Mouse (Mus musculus) G1E (cell line): ENCODE results near the gene Magi2. TPM values are rescaled to one million over a fixed set of nuclear protein-coding genes. Genes with fewer than 3 reads are reported as not detected.

Source experiments
- ATAC-seq: 2 replicates; pipeline ENCODE4 v1.8.0; 2016; ENCODE audit warnings: mild to moderate bottlenecking; ENCODE audit not compliant: insufficient number of reproducible peaks, poor library complexity, low FRiP score, severe bottlenecking; ENCODE audit errors: extremely low read depth
- DNase-seq: peaks from one replicate; pipeline ENCODE4 v3.0.0; 2012; ENCODE audit warnings: low spot score
- H3K27me3 ChIP-seq: 2 replicates; pipeline ENCODE4 v1.6.1; 2012; ENCODE audit warnings: mild to moderate bottlenecking, low read length, inconsistent platforms; ENCODE audit not compliant: insufficient read depth
- H3K36me3 ChIP-seq: replicated peaks from 2 replicates; pipeline ENCODE3; 2012; ENCODE audit warnings: mild to moderate bottlenecking, inconsistent platforms
- H3K4me1 ChIP-seq: 2 replicates; pipeline ENCODE4 v1.6.1; 2012; ENCODE audit warnings: low read depth, low read length, inconsistent platforms, mixed read lengths; ENCODE audit not compliant: insufficient read depth
- H3K4me3 ChIP-seq: 2 replicates; pipeline ENCODE4 v1.5.1; 2012; ENCODE audit warnings: low read depth, mild to moderate bottlenecking, inconsistent platforms, low read length, moderate library complexity, mixed read lengths
- H3K9me3 ChIP-seq: replicated peaks from 2 replicates; pipeline ENCODE4 v1.6.1; 2012; ENCODE audit warnings: inconsistent platforms
- CTCF ChIP-seq: IDR thresholded peaks from 2 replicates; pipeline ENCODE4 v1.5.1; 2012; ENCODE audit warnings: low read depth, low read length, inconsistent platforms, mixed read lengths
- GATA1 ChIP-seq: IDR thresholded peaks from 2 replicates; pipeline ENCODE4 v1.6.1; 2012; ENCODE audit warnings: borderline replicate concordance, low read length, inconsistent platforms, mixed read lengths
- GATA2 ChIP-seq: IDR thresholded peaks from 2 replicates; pipeline ENCODE4 v1.6.1; 2012; ENCODE audit warnings: low read depth, low read length, inconsistent platforms, borderline replicate concordance
- POLR2AphosphoS5 ChIP-seq: IDR thresholded peaks from 2 replicates; pipeline ENCODE4 v1.6.1; 2012; ENCODE audit warnings: low read depth, low read length, inconsistent platforms; ENCODE audit not compliant: insufficient replicate concordance
- TAL1 ChIP-seq: conservative IDR thresholded peaks from 2 replicates; pipeline ENCODE4 v1.6.1; 2012; ENCODE audit warnings: low read depth, low read length, inconsistent platforms, mixed read lengths
- polyA plus RNA-seq: library from polyadenylated mRNA; stranded (reverse); fragments of >175 nt; gene quantifications from 2 replicates; pipeline ENCODE4 v1.2.3, GENCODE M21; 2012
- total RNA-seq, 2 experiments: library from RNA; stranded (forward) in 1 of 2; stranded (reverse) in 1 of 2; fragments of 200-1000 nt in 1 of 2; fragments of >200 nt in 1 of 2; fragmentation: Nextera tagmentation in 1 of 2; gene quantifications; 2 replicates each; pipeline ENCODE4 v1.2.3; 2014 to 2017

Gene Magi2
- total and polyA plus RNA-seq, 3 experiments, result 0.69 to 1.3 (median 1.1) TPM

- Histone ChIP-seq H3K4me1 (no peaks in the 10 kb centered on the region), H3K9me3 (no peaks in the 10 kb centered on the region), H3K27me3 (0 out of 2 replicates have a peak, but pooled peaks cover 7% of the 10 kb centered on the region), H3K4me3 (no peak overlapping the region), H3K36me3 (no peaks in the 10 kb centered on the region)
- TF ChIP-seq POLR2AphosphoS5 (no peak), TAL1 (no peak), CTCF (no peak), GATA2 (no peak), GATA1 (no peak)
- ATAC-seq, result no peak
- DNase-seq, result no peak
Observed at GRCm38 (mm10) chr5:20603756-20604469, 1377.1 kb downstream of the Magi2 start.

- no peak overlapping the region for H3K4me3 ChIP-seq
- peaks cover 11% of the 10 kb centered on the region; the same call in 1 of the 2 replicates for H3K27me3 ChIP-seq
- no peak for ATAC-seq
- no peaks in the 10 kb centered on the region for H3K36me3 ChIP-seq
- no peaks in the 10 kb centered on the region for H3K4me1 ChIP-seq
- DNase-seq, result no peak
- no peaks in the 10 kb centered on the region for H3K9me3 ChIP-seq
- TF ChIP-seq CTCF, result no peak
Observed at GRCm38 (mm10) chr5:20606497-20606896, 1379.7 kb downstream of the Magi2 start.

- Histone ChIP-seq H3K4me1 (no peaks in the 10 kb centered on the region), H3K36me3 (no peaks in the 10 kb centered on the region), H3K27me3 (peaks cover 11% of the 10 kb centered on the region; the same call in 1 of the 2 replicates), H3K9me3 (no peaks in the 10 kb centered on the region), H3K4me3 (no peak overlapping the region)
- TF ChIP-seq GATA1 (no peak), GATA2 (no peak), TAL1 (no peak), CTCF (no peak), POLR2AphosphoS5 (no peak)
- no peak for ATAC-seq
- no peak for DNase-seq
Observed at GRCm38 (mm10) chr5:20607503-20607902, 1380.7 kb downstream of the Magi2 start.

GRCm38 (mm10) chr5:20609206-20609935 is 1382.5 kb downstream of the Magi2 start:
- Histone ChIP-seq H3K4me3 (no peak overlapping the region), H3K27me3 (peaks cover 4% of the 10 kb centered on the region; the same call in 1 of the 2 replicates), H3K9me3 (no peaks in the 10 kb centered on the region), H3K36me3 (no peaks in the 10 kb centered on the region), H3K4me1 (no peaks in the 10 kb centered on the region)
- DNase-seq (no peak), ATAC-seq (no peak)
- no peak for TF ChIP-seq TAL1
- no peak for TF ChIP-seq GATA1
- no peak for TF ChIP-seq POLR2AphosphoS5
- TF ChIP-seq CTCF, result no peak
- TF ChIP-seq GATA2, result no peak

- no peak for ATAC-seq
- H3K36me3 ChIP-seq, result no peaks in the 10 kb centered on the region
- TF ChIP-seq CTCF, result no peak
- TF ChIP-seq TAL1, result no peak
- no peak for TF ChIP-seq POLR2AphosphoS5
- no peak for TF ChIP-seq GATA2
- no peak for TF ChIP-seq GATA1
Observed at GRCm38 (mm10) chr5:20610640-20611039, 1383.8 kb downstream of the Magi2 start.

GRCm38 (mm10) chr5:20612616-20613015 is 1385.8 kb downstream of the Magi2 start:
- no peaks in the 10 kb centered on the region for H3K4me1 ChIP-seq
- DNase-seq (no peak), ATAC-seq (no peak)
- H3K27me3 ChIP-seq, result peaks cover 6% of the 10 kb centered on the region; the same call in 1 of the 2 replicates
- no peaks in the 10 kb centered on the region for H3K36me3 ChIP-seq
- no peaks in the 10 kb centered on the region for H3K9me3 ChIP-seq
- no peak for TF ChIP-seq GATA1
- no peak for TF ChIP-seq POLR2AphosphoS5
- TF ChIP-seq TAL1, result no peak
- no peak for TF ChIP-seq GATA2
- no peak overlapping the region for H3K4me3 ChIP-seq

More at GRCm38 (mm10) chr5:20610640-20611039, 1383.8 kb downstream of the Magi2 start:
- no peak for DNase-seq
- peaks cover 4% of the 10 kb centered on the region; the same call in 1 of the 2 replicates for H3K27me3 ChIP-seq
- no peak overlapping the region for H3K4me3 ChIP-seq
- no peaks in the 10 kb centered on the region for H3K4me1 ChIP-seq
- no peaks in the 10 kb centered on the region for H3K9me3 ChIP-seq
